Mouse (Mus musculus) myocyte (in vitro differentiated cells): Measurements from ENCODE around the gene Rrp36.

Experiments used
- CEBPB ChIP-seq: IDR thresholded peaks from 2 replicates; pipeline ENCODE4 v1.6.1; 2011; ENCODE audit warnings: mild to moderate bottlenecking, moderate library complexity; ENCODE audit not compliant: poor library complexity, insufficient read depth, severe bottlenecking
- E2F4 ChIP-seq: IDR thresholded peaks from one replicate; pipeline ENCODE4 v1.6.1; 2011; ENCODE audit warnings: mild to moderate bottlenecking, control low read depth, moderate library complexity; ENCODE audit not compliant: insufficient read depth
- MAX ChIP-seq: IDR thresholded peaks from one replicate; pipeline ENCODE4 v1.6.1; 2011; ENCODE audit warnings: low read depth, mild to moderate bottlenecking, control low read depth
- MYOD1 ChIP-seq, 3 experiments: IDR thresholded peaks; one replicate each; pipeline ENCODE4 v1.6.1; 2011; ENCODE audit warnings: control low read depth in 2 of 3, low read depth in 2 of 3, mild to moderate bottlenecking in 2 of 3, moderate library complexity in 1 of 3; ENCODE audit not compliant: insufficient read length in 2 of 3, control insufficient read depth in 1 of 3
- MYOG ChIP-seq, 3 experiments: IDR thresholded peaks; one replicate each; pipeline ENCODE4 v1.6.1; 2011; ENCODE audit warnings: control low read depth in 2 of 3, low read depth in 2 of 3, mild to moderate bottlenecking in 2 of 3; ENCODE audit not compliant: insufficient read length in 2 of 3, control insufficient read depth in 1 of 3, insufficient read depth in 1 of 3
- POLR2A ChIP-seq: IDR thresholded peaks from one replicate; pipeline ENCODE4 v1.6.1; 2011; ENCODE audit warnings: low read depth, mild to moderate bottlenecking, control low read depth, moderate library complexity; ENCODE audit not compliant: insufficient read length
- POLR2AphosphoS2 ChIP-seq: IDR thresholded peaks from one replicate; pipeline ENCODE4 v1.6.1; 2011; ENCODE audit warnings: low read depth, control low read depth; ENCODE audit not compliant: insufficient read length
- REST ChIP-seq: IDR thresholded peaks from one replicate; pipeline ENCODE4 v1.6.1; 2011; ENCODE audit warnings: mild to moderate bottlenecking, control low read depth, moderate library complexity; ENCODE audit not compliant: insufficient read depth, insufficient read length
- SRF ChIP-seq: IDR thresholded peaks from one replicate; pipeline ENCODE4 v1.6.1; 2011; ENCODE audit warnings: low read depth; ENCODE audit not compliant: control insufficient read depth, insufficient read length
- TCF12 ChIP-seq: IDR thresholded peaks from one replicate; pipeline ENCODE4 v1.6.1; 2011; ENCODE audit warnings: mild to moderate bottlenecking, control low read depth; ENCODE audit not compliant: poor library complexity, insufficient read depth, severe bottlenecking
- TCF3 ChIP-seq: IDR thresholded peaks from one replicate; pipeline ENCODE4 v1.6.1; 2011; ENCODE audit warnings: low read depth, control low read depth; ENCODE audit not compliant: insufficient read length
- USF1 ChIP-seq: IDR thresholded peaks from one replicate; pipeline ENCODE4 v1.6.1; 2011; ENCODE audit warnings: low read depth, mild to moderate bottlenecking, control low read depth, moderate library complexity

- TF ChIP-seq POLR2AphosphoS2, result no peak
- TF ChIP-seq REST, result no peak
- no peak for TF ChIP-seq POLR2A
- TF ChIP-seq SRF, result no peak
- TF ChIP-seq MYOD1 (IDR thresholded peaks at IDR 0.05; ENCODE audit: control insufficient read depth in 1 of 3, insufficient read length in 2 of 3, low read depth in 2 of 3), result no peak
- TF ChIP-seq MYOG (IDR thresholded peaks at IDR 0.05; ENCODE audit: control insufficient read depth in 1 of 3, insufficient read depth in 1 of 3, insufficient read length in 2 of 3, low read depth in 2 of 3), result no peak
- TF ChIP-seq CEBPB, result no peak
- no peak for TF ChIP-seq TCF12
- TF ChIP-seq E2F4, result no peak
- TF ChIP-seq TCF3, result no peak
- no peak for TF ChIP-seq USF1
- TF ChIP-seq MAX, result no peak
Measured at GRCm38 (mm10) chr17:46699245-46699644, 25.1 kb upstream of the Rrp36 start.
